Mouse (Mus musculus) CD4-positive, CD25-positive, alpha-beta regulatory T cell, adult 4 months (primary cell): Measurements from ENCODE around the gene Gps2. TPM values are rescaled to one million over a fixed set of nuclear protein-coding genes. Genes with fewer than 3 reads are reported as not detected.
"Not testable (repeated sequence)": the region's sequence is repeated elsewhere in the genome, so short reads cannot be mapped to it uniquely, and the experiment has no call there.

Source experiments
- ATAC-seq: one replicate; pipeline ENCODE4 v1.8.0; 2017
- polyA plus RNA-seq, 2 experiments: library from polyadenylated mRNA; unstranded; fragments of 100-300 nt; shearing (Covaris generic); gene quantifications; one replicate each; pipeline ENCODE4 v1.2.1; 2017

The Gps2 gene
- polyA plus RNA-seq, 2 experiments from 2014 or later, result 120 to 134 TPM

DNA sequence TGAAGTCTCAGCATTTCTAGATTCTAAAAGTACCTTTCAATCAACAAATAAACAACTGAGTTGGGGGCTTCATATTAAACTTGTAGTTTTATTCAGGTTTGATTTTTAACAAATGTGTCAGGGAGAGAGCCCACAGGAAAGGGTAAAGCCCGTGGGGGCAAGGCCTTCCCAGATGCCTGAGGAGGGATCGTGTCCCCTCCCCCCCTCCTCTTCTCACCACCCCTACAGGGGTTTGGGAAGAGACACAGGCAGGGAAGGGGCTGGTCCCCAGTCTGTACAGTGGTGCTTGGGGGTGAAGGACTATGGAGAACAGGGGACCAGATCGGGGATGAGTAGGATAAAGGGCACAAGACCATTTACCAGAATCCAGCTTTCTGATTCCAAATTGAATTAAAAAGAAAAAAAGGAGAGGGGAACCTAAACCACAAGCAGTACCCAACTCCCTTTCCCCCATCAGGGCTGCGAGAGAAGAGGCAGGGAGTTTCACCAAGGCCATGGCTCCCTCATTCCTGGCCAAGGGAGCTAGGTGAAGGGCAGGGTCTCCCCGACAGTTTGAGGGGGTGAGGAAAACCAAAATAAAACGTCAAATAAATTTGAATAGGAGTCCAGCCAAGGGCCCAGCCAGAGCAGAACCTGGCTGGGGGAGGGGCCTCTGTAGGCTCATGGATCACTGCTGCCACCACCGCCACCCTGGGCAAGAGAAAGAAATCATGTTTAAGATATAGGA, 3.1 kb downstream of the Gps2 start:
- ATAC-seq, result not testable (repeated sequence)

DNA sequence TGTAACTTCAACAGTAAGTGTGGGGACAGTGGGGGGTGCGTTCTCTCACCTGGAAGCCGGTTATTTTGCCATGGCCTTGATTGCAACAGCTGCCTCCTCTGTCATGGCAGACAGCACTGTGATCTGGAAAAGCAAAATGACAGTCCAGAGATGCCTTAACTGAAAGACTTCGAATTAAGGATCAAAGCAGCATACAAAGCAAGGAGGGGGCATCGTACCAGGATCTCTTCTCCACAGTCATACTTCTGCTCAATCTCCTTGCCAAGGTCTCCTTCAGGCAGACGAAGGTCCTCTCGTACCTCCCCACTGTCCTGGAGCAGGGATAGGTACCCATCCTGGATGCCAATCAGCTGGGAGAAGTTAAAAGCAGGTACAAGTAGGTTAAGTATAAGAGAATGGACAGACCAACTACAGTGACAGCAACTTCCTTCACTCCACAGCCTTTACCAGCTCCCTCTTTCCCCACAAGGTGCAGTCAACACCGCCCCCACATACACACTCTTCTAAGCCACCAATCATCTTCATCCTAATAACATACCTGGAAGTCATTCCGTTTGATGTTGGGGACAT, 3.8 kb downstream of the Gps2 start:
- no peak for ATAC-seq

DNA sequence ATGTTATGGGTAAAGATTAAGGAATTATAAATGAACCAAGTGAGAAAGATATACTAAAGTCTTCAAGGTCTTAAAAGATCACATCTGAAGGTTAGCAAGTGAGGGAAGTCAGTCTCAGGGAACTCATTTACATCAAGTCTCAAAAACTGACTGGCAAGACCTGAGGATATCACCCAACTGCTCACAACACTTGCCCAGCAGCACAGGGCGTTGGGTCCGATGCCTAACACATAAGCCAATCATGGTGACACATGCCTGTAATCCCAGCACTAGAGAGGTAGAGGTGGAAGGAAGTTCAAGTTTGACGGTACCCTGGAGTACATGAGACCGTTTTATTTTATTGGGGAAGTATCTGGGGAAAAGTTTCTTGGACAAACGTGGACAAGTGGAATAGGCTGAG, 4.4 kb downstream of the Gps2 start:
- ATAC-seq, result no peak

DNA sequence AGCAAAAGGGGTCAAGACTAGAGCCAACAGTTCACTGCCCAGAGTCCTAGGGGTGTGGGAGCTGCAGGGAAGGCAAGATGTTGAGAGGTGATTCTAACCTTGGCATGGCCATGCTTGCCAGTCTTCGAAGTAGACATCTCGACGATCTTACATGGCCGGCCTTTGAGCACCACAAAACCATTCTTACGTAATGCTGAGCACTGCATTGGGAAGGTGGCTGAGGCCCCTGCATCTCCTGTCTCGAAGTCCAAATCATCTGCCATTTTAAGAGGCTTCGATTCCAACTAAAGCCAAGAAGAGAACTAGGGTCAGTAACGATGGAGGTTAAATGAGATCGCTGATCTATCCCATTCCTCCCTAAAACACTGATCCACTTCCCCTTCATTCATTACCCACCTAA, 5.4 kb downstream of the Gps2 start:
- ATAC-seq, result no peak

DNA sequence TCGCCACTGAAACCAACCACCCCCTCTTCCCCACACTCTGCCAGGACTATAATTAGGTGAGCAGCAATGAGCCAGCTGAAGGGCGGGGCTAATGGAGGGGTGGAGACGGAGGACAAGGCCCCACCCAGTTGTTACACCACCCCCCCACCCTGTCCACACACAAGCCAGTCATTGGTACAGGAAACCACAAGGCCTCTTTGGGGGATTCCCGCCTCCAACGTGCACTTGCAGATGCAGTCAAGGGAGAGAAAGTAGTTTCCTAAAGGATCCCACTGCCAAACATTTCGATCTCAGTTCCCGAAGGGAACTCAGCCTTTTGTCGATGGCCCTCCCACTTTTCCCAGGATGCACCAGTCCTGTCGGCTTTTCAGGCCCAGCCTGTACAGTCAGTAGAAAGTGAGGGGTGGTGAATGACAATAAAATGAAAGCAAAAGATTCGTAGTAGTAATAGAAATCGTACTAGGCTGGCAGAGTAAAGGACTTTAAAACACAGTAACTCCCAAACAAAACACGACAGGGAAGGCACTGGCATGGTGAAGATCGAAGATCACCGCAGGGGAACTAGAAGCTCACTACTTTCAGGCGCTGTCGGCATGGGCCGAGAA, 6.1 kb downstream of the Gps2 start:
- ATAC-seq, result peak; percentile 48

DNA sequence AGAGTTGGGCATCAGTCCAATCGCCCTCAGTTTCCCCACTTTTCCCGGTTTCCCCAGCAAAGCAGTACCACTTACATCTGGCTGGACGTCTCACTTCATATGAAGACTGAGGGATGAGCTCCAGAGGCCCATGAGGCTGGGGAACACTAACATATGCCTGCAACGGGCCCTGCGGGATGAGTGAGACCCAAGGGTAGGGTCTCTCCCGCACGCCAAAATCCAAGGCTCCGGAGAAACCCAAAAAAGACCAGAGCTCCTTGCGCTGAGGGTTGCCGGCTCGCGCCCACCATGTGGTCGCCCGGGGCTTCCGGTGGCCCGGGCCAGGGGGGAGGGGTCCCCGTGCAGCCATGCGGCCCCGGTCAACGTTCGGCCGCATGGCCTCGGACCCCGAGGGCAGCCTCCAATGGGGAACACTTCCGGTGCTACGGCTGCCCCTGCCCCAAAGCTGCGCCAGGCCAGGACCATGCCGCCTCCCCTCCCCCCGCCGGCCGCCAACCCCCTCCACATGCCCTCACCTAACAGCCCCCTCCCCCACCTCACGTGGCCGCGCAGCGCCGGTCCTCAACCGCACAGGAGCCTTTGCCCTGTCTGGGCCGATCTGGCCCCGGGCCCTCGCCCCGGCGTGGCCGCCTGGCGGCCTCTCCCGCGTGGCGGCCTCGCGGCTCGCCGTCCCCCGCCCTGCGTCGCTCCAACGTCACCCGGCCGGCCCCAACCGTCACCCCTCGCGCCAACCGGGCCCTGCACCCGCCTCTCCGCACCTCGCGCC, 6.8 kb downstream of the Gps2 start:
- no peak for ATAC-seq

DNA sequence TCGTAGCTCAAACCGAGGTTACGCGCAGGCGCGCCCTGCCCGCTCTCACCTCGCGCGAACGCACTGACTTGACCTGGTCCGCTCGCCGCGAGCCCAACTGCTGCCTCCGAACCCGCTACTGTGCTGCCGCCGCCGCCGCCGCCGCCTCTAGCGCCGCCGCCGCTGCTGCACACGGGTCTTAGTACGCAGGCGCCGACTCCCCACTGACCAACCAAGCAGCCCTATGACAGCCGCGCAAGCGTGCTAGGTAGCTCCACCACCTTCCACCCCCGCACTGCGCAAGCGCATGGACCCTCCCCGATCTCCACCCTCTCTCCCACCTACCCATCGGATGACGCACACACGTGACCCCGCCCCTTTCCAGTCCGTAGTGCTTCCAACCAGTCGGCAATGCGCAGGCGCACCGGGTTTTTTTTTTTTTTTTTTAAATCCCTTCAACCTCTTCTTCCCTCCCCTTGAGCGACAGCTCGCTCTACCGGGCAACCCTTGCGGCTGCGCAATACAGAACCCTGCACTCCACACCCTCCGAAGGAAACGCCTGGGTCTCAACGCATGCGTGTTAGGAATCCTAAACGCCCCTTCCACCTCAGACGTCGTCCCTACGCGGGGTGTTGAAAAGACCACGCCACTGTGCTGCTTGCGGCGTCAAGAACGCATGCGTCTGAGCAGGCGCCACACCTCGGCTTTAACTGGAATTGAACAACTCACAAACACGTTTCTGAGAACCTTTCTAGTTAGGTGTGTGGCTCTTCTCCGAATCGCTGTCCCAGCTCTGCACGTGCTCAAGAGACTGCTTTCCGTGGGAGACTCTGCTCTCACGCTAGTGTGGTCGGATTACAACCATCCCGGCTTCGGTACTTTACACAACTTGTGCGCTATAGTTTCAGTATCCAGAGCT, 7.7 kb downstream of the Gps2 start, which contains the start of gene Eif5a:
TSS of gene Eif5a (minus strand) at position 845 of the 898 bp plus-strand sequence.
- peak; percentile 79 for ATAC-seq

DNA sequence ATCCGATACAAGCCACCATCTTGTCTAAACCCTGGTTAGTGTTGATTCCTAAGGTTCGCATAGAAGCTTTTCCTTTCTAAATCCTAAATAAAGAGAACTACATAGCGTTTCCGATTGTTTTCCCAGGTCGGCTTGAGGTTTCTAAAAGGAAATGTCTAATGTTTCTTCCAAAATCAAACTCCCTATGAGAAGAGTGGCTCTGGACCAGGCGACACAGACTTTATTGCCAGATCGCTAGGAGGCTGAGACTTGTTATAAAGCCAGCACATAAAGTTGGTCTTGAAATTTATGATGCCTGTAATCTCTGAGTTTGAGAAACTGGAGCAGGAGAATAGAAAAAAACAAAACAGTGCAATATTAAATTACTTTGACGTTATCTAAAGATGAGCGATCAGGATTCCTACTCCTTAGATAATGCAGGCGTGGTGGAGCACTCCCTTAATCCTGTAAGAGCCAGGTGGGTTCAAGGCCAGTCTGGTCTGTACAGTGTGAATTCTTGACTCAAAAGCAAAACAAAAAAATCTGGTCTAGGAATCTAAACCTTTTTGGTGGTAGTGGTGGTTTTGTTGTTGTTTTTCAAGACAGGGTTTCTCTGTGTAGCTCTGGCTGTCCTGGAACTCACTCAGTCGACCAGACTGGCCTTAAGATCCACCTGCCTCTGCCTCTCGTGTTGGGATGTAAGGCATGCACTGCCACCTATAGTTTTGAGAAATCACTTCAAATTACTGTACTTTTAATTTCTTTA, 8.5 kb downstream of the Gps2 start:
- ATAC-seq, result no peak

DNA sequence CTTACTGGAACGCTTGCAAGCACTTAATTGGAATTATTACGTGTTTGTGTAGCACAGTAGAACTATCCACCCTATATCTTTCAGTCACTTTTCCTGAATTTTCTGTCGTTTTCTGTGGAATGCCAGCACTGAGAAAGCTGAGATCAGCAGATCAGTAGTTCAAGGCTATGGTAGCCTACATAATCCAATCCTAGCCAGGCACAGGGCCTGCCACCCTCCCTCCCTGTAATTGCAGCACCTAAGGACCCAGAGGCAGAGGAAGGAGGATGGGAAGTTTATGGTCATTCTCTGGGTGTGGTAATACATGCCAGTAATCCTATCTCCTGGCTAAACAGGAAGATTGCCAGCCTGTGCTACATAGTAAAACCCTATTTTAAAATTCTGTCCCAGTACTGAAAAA, 9.1 kb downstream of the Gps2 start:
- no peak for ATAC-seq

DNA sequence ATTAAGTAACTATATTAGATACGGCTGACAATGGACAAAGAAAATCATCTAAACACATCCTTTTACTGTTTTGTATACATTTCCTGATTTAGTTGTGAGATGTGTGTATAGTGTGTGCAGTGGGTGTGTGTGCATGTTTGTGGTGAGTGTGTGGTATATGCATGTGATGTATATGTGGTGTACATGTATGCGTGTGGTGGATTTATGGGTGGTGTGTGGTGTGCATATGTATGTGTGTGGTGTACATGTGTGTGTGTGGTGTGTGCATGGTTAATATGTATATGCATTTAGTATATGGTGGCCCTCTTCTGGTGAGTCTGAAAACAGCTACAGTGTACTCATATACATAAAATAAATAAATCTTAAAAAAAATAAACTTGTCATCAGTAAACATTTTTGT, 13.8 kb downstream of the Gps2 start:
- ATAC-seq, result no peak

DNA sequence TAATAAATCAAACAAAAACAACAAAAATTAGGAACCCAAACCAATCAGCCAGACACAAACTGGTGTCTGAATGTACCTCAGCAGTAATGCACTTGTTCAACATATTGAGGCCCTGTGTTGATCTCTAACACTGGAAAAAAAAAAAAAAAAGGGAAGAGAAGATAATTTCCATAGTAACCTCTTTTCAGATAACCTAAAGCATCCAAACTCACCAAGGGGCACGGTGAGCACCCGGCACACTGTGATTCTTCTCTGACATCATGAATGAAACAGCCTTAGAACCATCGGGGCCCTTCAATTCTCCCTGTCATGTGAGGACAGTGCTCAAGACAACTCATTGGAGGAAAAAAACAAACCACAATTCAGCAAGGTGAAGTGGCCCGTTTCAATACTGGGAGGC, 16.0 kb downstream of the Gps2 start:
- no peak for ATAC-seq

DNA sequence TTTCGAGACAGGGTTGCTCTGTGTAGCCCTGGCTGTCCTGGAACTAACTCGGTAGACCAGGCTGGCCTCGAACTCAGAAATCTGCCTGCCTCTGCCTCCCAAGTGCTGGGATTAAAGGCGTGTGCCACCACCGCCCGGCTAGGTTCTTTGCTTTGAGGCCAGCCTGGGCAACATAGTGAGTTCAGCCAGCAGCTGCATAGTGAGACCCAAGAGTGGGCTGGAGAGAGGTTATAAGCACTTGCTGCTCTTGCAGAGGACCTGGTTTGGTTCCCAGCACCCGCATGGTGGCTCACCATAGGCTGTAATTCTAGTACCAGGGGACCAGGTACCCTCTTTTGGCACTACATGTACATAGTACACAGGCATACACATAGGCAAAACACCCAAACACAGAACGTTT, 16.5 kb downstream of the Gps2 start:
- ATAC-seq, result not testable (repeated sequence)

DNA sequence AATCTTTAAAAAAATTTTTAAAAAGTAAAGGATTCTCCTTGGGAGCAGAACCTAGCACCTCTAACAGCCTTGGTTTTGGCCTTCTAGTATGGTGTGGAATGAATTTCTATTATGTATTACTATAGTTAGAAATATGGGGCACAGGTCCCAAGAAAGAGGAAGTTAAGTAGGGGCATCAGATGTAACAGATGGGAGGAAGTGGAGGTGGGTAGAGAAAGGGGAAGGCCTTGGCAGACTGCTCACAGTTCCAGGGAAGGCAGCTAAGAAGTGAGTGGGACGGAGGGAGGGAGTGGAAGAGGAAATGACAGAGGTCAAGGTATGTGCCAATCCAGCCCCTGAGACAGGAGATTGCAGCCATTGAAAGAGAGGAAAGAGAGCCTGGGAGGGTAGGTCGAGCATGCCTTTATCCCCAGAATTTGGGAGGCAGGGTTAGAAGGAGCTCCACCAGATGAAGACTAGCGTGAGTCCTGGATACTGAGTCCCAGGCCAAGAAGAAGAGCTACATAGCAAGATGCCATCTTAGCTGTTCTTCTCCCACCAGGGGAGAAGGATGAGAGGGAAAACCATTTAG, 17.4 kb downstream of the Gps2 start:
- no peak for ATAC-seq

DNA sequence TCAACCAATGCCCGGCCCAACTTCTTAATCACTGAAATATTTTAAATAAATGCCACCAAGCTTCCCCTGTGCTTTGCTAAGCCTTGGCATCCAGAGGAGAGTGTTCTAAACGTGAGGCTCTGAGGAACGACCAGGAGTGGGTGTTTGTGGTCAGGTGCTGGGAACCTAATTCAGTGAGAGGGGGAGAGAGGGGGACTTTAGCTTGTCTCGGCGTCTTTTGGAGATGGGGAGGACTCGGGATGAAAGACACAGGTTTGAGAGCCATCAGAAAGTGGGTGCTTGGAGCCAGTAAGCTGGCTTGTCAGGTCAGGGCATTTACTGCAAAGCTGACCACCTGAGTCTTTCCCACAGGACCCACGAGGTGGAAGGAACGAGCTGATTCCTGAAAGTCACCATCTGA, 18.1 kb downstream of the Gps2 start:
- ATAC-seq, result no peak

DNA sequence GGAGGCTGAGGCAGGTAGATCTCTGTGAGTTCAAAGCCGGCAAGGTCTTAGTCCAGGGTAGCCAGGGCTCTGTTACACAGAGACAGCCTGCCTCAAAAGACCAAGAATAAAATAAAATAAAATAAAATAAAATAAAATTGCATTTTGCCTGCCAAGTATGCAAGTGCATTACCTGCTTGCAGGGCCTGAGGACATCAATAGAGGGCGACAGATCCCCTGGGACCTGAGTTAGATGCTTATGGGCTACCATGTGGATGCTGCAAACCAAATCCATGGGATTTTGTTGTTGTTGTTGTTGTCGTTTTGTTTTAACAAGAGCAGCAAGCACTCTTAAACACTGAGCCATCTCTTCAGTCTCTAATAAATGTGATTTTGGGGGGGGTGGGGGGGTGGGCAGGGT, 18.6 kb downstream of the Gps2 start:
- ATAC-seq, result no peak

DNA sequence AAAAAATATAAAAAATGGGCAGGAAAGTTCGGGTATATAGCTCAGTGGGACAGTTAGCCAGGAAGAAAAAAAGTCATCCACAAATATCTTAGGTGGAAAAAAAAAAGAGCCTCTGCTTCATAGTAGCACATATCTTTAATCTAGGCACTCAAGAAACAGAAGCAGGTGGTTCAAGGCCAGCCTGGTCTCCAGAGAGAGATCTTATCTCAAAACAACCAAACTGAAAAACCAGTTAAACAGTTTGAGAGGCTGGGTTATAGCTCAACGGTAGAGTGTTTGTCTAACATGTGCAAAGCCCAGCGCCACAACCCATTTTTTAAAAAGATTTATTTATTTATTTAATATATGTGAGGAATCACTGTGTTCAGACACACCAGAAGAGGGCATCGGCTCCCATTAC, 19.4 kb downstream of the Gps2 start:
- no peak for ATAC-seq

DNA sequence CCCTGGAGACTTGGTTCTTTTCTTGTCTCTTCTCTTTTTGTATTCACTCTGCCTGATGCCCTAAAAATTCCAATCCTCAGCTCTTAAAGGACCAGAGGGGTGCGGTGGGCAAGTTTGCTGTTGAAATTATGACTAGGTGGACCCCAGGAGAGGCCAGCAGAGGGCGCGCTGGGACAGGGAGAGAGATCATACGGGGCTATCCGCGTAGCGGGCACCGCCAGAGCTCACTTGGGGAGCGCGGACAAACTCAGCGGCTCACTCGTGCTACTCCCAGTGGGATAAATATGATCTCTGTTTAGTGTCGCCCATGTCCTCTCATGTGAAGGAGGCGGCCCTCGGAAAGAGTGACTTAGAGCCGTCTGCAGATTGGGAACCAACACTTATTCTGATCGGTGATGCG, 20.5 kb downstream of the Gps2 start:
- peak; percentile 75 for ATAC-seq

DNA sequence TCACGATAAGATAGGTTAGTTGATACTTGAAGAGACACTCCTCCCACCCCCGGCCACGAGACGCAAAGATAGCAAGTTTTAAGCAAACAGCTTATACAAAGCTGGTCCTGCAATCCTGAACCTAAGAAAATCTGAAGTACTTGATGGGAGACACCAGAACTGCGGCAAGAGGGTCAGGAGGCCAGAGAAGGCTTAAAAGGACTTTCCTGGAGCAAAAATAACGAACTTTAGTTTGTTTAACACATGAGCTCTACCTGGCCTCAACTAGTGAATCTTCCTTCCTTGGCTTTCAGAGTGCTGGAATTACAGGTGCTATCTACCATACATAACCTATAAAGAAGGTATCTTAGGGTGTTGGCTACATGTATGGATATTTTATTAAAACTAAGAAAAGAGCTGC, 21.0 kb downstream of the Gps2 start:
- no peak for ATAC-seq

DNA sequence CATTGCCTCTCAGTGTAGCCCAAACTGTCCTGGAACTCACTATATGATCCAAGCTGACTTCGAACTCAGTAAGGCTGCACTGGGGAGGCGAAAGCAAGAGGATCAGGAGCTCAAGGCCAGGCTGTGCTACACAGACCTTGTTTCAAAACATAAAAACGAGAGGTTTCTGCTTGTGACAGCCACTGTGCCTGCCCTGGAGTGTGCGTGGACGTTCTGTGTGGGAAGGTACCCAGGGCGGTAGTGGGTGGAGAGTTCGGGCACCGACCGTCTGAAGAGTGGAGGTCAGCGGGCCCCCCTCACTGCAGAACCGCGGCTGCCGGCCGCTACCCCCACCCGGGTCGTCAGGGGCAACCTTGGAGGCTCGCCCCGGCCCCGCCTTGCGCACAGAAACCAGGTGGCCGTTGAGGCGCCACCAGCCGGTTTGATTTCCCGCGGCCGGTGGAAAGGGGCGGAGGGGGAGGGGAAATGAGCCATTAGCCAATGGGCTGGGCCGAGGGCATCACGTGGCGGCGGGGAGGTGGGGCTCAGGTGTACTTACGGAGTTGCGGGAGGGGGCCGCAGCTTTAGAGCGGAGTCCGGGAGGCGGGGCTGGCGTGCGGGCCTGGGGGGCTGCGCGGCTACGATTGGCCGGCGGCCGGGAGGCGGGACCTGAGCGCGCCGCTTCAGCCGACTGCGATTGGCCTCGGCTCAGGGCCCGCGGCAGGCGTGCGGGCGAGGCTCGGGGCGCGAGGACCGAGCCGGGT, 21.6 kb downstream of the Gps2 start, which contains the start of gene Ybx2:
TSS of gene Ybx2 (plus strand) at position 660 of the 743 bp plus-strand sequence.
- ATAC-seq, result peak; percentile 83

DNA sequence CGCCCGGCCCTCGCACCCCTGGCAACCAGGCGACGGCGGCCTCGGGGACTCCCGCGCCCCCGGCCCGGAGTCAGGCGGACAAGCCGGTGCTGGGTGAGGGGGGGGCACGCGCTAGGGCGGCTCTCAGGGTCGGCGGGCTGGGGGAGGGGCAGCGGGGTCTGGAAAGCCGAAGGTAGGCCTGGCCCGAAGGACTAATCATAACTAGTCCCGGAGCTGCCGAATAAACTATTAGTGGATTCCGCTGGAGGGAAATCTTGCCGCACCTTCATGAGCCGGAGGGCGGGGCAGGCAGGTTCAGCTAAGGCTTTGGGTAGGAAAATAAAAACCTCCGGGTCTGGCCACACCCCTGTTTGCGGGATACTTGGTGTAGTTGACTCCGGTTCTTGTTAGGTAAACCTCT, 22.5 kb downstream of the Gps2 start:
- ATAC-seq, result no peak
